Mouse (Mus musculus): Measurements from ENCODE around the gene Kcnab3. TPM values are rescaled to one million over a fixed set of nuclear protein-coding genes. Genes with fewer than 3 reads are reported as not detected.
A peak's percentile ranks its signal among the peaks of the same experiment; 100 is the strongest.

Gene Kcnab3
- total RNA-seq, 2 experiments from 2014 or later, result 21.0 to 25.8 TPM

GRCm38 (mm10) chr11:69369990-69370816 lies 44.1 kb downstream of the Kcnab3 start:
- DNase-seq (ENCODE audit: low spot score in 2 of 2), result no peak

GRCm38 (mm10) chr11:69370817-69371215 lies 44.8 kb downstream of the Kcnab3 start:
- no peak for DNase-seq (ENCODE audit: low spot score in 2 of 2)

DNA sequence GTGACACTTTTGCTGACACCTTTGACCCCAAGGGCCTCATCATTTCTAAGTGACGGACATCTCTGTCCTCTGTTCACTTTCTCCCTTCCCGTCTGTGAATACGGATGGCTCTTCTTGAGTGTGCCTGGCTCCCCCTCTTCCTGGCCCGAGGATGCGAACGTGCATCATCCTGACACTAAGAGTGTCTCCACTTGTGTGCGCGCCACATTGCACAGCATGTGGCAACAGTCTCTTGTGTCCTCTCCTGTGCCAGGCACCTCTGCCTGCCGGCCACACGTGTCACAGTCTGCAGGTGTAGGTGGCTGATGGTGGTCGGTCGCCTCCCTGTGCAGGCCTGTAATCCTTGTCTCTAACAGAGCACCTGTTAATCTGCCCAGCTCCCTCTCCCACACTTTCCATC lies 45.5 kb downstream of the Kcnab3 start:
- DNase-seq (ENCODE audit: low spot score in 2 of 2), result no peak

DNA sequence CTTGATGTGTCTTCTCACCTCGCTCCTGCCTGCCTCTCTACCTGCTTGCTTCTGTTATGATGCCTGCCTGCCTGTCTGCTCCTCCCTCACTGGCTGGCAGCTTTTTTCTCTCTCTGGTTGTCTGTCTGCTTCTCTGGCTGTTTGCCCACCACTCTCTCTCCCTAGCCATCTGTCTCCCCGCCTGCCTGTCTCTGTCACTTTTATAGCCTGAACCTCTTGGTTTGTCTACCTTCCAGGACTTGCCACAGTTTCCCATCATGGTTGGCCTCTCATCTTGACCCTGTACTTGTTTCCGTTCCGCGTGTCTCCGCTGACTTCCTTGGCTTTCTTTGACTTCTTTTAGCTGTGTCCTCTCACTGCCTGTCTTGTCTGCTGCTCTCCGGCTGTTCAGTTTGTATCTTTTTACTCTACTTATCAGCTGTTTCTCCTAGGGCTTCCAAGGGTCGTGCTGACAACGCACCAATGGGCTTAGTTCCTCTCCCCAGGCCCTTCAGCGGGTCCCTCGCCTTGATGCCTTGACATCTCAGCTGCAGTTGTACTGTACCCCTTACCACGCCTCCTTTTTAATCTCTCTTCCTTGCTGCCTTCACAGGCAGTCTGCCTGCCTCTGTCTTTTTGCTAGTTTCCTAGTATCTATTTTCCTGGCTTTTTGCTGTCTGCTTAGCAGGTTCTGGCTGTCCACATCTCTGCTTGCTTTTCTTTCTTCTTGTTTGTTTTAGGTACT lies 46.2 kb downstream of the Kcnab3 start:
- peak; percentile 86 to 95 for DNase-seq (ENCODE audit: low spot score in 2 of 2)

- DNase-seq (ENCODE audit: low spot score in 2 of 2), result no peak
Measured at GRCm38 (mm10) chr11:69372780-69373170, 46.7 kb downstream of the Kcnab3 start.

DNA sequence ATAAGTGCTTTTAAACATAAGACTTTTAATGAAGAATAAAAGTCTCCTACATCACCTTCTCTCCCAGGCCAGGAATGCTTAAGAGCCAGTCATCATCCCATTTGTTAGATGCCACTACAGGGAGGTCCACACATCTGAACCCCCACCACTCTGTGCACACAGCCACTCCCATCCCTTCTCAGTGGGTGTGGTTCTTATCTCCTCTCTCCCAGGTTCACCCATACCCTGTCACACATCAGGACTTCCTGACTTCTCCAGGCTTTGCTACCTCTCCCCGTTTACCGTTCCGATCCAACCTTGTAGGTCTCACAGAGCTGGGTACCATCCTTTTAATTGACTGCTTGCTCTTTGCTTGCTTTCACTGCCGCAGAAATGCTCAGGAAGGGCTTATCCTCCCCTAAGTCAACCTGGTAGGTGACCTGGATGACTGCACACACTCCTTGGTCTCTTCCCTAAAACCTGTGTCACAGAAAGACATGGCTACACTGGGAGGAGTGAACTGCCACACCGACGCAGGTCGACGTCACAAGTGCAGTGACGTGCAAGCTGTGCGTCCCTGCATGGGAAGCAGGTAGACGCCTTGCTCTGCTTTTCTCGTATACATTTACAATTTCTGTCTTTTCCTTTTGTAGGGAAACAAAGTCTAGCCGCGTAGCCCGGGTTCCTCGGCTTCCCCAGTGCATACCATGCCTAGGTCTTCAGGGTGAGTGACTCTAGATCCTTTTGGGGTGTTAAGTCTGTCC lies 47.3 kb downstream of the Kcnab3 start:
- no peak for DNase-seq (ENCODE audit: low spot score in 2 of 2)

GRCm38 (mm10) chr11:69375646-69376045 lies 49.6 kb downstream of the Kcnab3 start:
- no peak for DNase-seq (ENCODE audit: low spot score in 2 of 2)

DNA sequence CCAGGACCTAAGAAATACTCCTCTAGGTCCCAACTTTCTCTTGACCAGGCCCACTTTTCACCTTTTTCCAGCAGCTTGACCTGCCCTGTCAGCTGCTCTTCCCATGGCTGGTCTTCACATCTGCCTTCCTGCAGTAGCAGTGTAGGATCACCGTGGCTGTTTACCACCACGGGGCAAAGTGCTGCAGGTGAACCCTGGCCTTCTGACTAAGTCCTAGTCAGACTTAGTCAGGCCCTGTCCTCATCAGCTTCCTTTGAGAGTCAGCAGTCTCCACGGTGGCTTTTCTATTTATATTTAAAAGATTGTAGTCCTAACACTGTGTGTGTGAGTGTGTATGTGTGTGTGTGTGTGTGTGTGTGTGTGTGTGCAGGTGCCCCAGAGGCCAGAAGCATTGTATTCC lies 51.7 kb downstream of the Kcnab3 start:
- no peak for DNase-seq (ENCODE audit: low spot score in 2 of 2)

DNA sequence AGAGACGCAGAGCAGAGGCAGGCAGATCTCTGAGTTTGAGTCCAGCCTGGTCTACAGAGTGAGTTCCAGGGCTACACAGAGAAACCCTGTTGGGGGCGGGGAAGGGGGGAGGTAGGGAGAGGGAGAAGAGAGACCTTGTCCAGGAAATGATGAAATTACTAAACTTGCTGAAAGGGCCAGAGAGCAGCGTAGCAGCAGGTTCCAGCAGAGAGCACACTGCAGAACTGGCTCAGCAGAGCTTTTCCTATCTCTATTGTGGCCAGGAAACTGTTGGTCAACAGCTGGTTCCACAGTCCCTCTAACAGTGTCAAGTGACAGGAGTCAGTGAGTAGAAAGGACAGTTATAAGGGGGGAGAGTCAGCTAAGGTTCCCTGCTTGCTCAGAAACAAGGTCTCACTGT lies 53.5 kb downstream of the Kcnab3 start:
- no peak for DNase-seq (ENCODE audit: low spot score in 2 of 2)

- DNase-seq (ENCODE audit: low spot score in 2 of 2), result no peak
Measured at GRCm38 (mm10) chr11:69381356-69381755, 55.3 kb downstream of the Kcnab3 start.

Other genes starting within 250 kb of the Kcnab3 start
- gene Vamp2, start 237.8 kb upstream of the Kcnab3 start, total RNA-seq (2021), result 1,000 to 10,000 TPM in 1 of 2 experiments, 100 to 1,000 TPM in 1; 995 to 1,010 TPM
- 100 to 1,000 TPM in 1 of 2 experiments, 10 to 100 TPM in 1; 92.9 to 115 TPM for gene Per1, start 231.0 kb upstream of the Kcnab3 start, total RNA-seq (2021)
- gene Hes7, start 205.9 kb upstream of the Kcnab3 start, total RNA-seq (2021), result 1 to 10 TPM; 1.1 to 1.6 TPM
- gene 9130213A22Rik, start 203.7 kb upstream of the Kcnab3 start, total RNA-seq (2021), result 1 to 10 TPM; 1.3 to 1.6 TPM
- 1 to 10 TPM; 8.6 to 9.1 TPM for gene Aloxe3, start 200.4 kb upstream of the Kcnab3 start, total RNA-seq (2021)
- gene Alox12b, start 169.3 kb upstream of the Kcnab3 start, total RNA-seq (2021), result 10 to 100 TPM; 10.7 to 18.4 TPM
- gene Alox8, start 128.4 kb upstream of the Kcnab3 start, total RNA-seq (2021), result 10 to 100 TPM in 1 of 2 experiments, 1 to 10 TPM in 1; 8.6 to 10.1 TPM
- 1 to 10 TPM; 1.5 to 1.6 TPM for gene Gucy2e, start 89.2 kb upstream of the Kcnab3 start, total RNA-seq (2021)
- 10 to 100 TPM; 13.5 to 14.1 TPM for gene Cntrob, start 2.5 kb upstream of the Kcnab3 start, total RNA-seq (2021)
- gene Trappc1, start 2.3 kb upstream of the Kcnab3 start, total RNA-seq (2021), result 10 to 100 TPM; 51.4 to 59.8 TPM
- gene Rnf227, start 14.2 kb downstream of the Kcnab3 start, total RNA-seq (2021), result 100 to 1,000 TPM; 124 to 132 TPM
- gene Chd3, start 43.1 kb downstream of the Kcnab3 start, total RNA-seq (2021), result 100 to 1,000 TPM; 531 to 556 TPM
- 100 to 1,000 TPM; 107 to 123 TPM for gene Naa38, start 69.2 kb downstream of the Kcnab3 start, total RNA-seq (2021)
- gene Cyb5d1, start 69.4 kb downstream of the Kcnab3 start, total RNA-seq (2021), result 10 to 100 TPM; 47.8 to 51.2 TPM
- 1 to 10 TPM; 2.5 to 2.7 TPM for gene Tmem88, start 72.0 kb downstream of the Kcnab3 start, total RNA-seq (2021)
- gene Kdm6b, start 87.4 kb downstream of the Kcnab3 start, total RNA-seq (2021), result 10 to 100 TPM; 35.7 to 39.3 TPM
- gene Dnah2, start 222.9 kb downstream of the Kcnab3 start, total RNA-seq (2021), result 1 to 10 TPM; 3.9 to 4.3 TPM
- 100 to 1,000 TPM; 126 to 137 TPM for gene Efnb3, start 233.9 kb downstream of the Kcnab3 start, total RNA-seq (2021)